Mouse (Mus musculus) right cerebral cortex, postnatal 4 days (tissue): Measurements from ENCODE around the gene Ifna6.

Experiments used
- DNase-seq: peaks from one replicate; pipeline ENCODE4 v3.0.0-alpha.2; 2022

Gene Ifna6

GRCm38 (mm10) chr4:88849698-88850097, 22.5 kb downstream of the Ifna6 start, which contains the start of gene Ifna1:
Gene Ifna1, plus strand, starts transcription at chr4:88850087.
- DNase-seq: no peak

GRCm38 (mm10) chr4:88851026-88851763, 24.0 kb downstream of the Ifna6 start:
- DNase-seq: no peak

- no peak for DNase-seq
Observed at GRCm38 (mm10) chr4:88859214-88859613, 32.0 kb downstream of the Ifna6 start.

- DNase-seq: no peak
Observed at GRCm38 (mm10) chr4:88863309-88863708, 36.1 kb downstream of the Ifna6 start.

- DNase-seq: no peak
Observed at GRCm38 (mm10) chr4:88864599-88864998, 37.4 kb downstream of the Ifna6 start.

- no peak for DNase-seq
Observed at GRCm38 (mm10) chr4:88865011-88865569, 37.9 kb downstream of the Ifna6 start.

GRCm38 (mm10) chr4:88867366-88867925, 40.2 kb downstream of the Ifna6 start:
- peak; percentile 80 for DNase-seq

- peak; percentile 11 for DNase-seq
Observed at GRCm38 (mm10) chr4:88867926-88868911, 41.0 kb downstream of the Ifna6 start.

GRCm38 (mm10) chr4:88872691-88873090, 45.5 kb downstream of the Ifna6 start:
- DNase-seq: no peak

- no peak for DNase-seq
Observed at GRCm38 (mm10) chr4:88875435-88876095, 48.3 kb downstream of the Ifna6 start.

GRCm38 (mm10) chr4:88876520-88876919, 49.3 kb downstream of the Ifna6 start:
- no peak for DNase-seq
